Mouse (Mus musculus): Measurements from ENCODE around the gene Eepd1. TPM values are rescaled to one million over a fixed set of nuclear protein-coding genes. Genes with fewer than 3 reads are reported as not detected.
A peak's percentile ranks its signal among the peaks of the same experiment; 100 is the strongest.

Eepd1 gene
- polyA plus RNA-seq, 1 experiment from 2014 or later = 6.9 TPM

DNA sequence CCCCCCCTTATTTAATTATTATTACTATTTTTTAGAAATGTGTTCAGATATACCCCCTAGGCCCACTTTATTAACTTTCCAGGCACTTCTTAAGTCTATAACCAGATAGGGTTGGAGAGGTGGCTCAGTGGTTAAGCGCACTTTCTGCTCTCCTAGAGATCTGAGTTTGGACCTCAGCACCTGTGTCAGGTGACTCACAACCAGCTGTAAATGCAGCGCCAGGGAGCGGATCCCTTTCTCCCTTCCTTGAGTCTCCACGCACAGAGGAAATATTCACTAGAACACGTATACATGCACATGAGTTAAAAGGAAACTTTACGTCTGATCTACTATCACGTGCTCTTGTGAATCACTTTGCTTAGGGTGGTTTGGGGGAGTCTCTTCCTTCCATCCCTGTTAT, 88.7 kb downstream of the Eepd1 start:
- H3K27ac ChIP-seq (replicated peaks; ENCODE audit: low read depth, low read length) = no peak overlapping the region
- DNase-seq (no peak), ATAC-seq (ENCODE audit: low FRiP score, low TSS enrichment) (no peak)
- no peak overlapping the region for H3K9ac ChIP-seq (replicated peaks; ENCODE audit: low read length)
- no peaks in the 10 kb centered on the region for H3K36me3 ChIP-seq (ENCODE audit: control insufficient read depth, insufficient read depth, low read length)
- no peaks in the 10 kb centered on the region for H3K9me3 ChIP-seq (ENCODE audit: control insufficient read depth, low read length)
- no peak overlapping the region for H3K4me3 ChIP-seq (replicated peaks; ENCODE audit: low read depth, low read length)
- no peaks in the 10 kb centered on the region for H3K4me1 ChIP-seq (ENCODE audit: control insufficient read depth, insufficient read depth, low read length)
- no peaks in the 10 kb centered on the region for H3K27me3 ChIP-seq (ENCODE audit: control insufficient read depth, insufficient read depth, low read length)
- no peak overlapping the region for H3K4me2 ChIP-seq (ENCODE audit: low read length)
- 95% methylated on average over 7 of the region's 7 CpGs for WGBS

DNA sequence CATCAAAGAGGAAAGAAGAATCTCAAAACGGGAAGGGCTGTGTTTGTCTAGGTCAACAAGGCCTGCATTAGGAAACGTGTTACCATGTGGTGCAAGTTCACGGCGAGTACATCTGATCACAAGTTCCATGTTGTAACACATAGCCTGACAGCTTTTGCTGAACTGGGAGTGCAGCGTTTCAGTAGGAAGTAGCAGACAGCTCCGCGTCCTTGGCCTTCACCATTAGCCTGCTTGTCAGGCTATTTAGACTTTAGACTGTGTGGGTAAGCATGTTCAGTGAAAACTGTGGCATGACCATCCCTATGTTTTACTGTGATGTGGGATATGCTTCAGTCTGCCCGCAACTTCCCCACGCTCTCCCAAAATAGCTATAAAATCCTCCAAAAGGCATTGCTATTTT, 89.1 kb downstream of the Eepd1 start:
- H3K9ac ChIP-seq (replicated peaks; ENCODE audit: low read length) = no peak overlapping the region
- H3K4me3 ChIP-seq (replicated peaks; ENCODE audit: low read depth, low read length) = no peak overlapping the region
- no peak for DNase-seq
- no peaks in the 10 kb centered on the region for H3K36me3 ChIP-seq (ENCODE audit: control insufficient read depth, insufficient read depth, low read length)
- H3K27ac ChIP-seq (replicated peaks; ENCODE audit: low read depth, low read length) = no peak overlapping the region
- H3K9me3 ChIP-seq (ENCODE audit: control insufficient read depth, low read length) = no peaks in the 10 kb centered on the region
- no peak for ATAC-seq (ENCODE audit: low FRiP score, low TSS enrichment)
- H3K4me1 ChIP-seq (ENCODE audit: control insufficient read depth, insufficient read depth, low read length) = no peaks in the 10 kb centered on the region
- no peak overlapping the region for H3K4me2 ChIP-seq (ENCODE audit: low read length)
- H3K27me3 ChIP-seq (ENCODE audit: control insufficient read depth, insufficient read depth, low read length) = no peaks in the 10 kb centered on the region
- 93% methylated on average over 9 of the region's 9 CpGs for WGBS

DNA sequence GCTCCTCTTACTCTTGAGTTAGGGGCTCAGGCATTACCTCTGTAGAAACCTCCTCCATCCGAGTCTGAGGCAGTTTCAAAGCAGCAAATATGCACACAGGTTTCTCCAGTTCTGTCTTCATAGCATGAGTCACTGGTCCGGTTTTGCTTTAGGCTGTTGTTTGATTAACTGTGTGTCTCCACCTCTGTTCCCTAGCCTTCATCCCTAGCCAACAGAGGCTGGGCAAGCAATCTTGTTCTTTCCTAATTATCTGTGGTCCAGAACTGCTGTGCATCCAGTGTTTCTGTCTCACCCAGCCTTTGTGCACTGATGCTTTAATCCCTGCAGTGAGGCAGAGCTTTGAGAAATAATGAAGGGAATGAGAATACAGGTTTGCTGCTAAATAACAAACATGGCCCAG, 90.0 kb downstream of the Eepd1 start:
- Histone ChIP-seq H3K9ac (replicated peaks; ENCODE audit: low read length) (no peak overlapping the region), H3K27me3 (ENCODE audit: control insufficient read depth, insufficient read depth, low read length) (no peaks in the 10 kb centered on the region), H3K4me3 (replicated peaks; ENCODE audit: low read depth, low read length) (no peak overlapping the region), H3K27ac (replicated peaks; ENCODE audit: low read depth, low read length) (no peak overlapping the region; the same call in 1 of the 2 replicates), H3K4me2 (ENCODE audit: low read length) (no peak overlapping the region), H3K9me3 (ENCODE audit: control insufficient read depth, low read length) (no peaks in the 10 kb centered on the region), H3K36me3 (ENCODE audit: control insufficient read depth, insufficient read depth, low read length) (no peaks in the 10 kb centered on the region), H3K4me1 (ENCODE audit: control insufficient read depth, insufficient read depth, low read length) (no peaks in the 10 kb centered on the region)
- peak; percentile 16 for DNase-seq
- 56% methylated on average over 2 of the region's 2 CpGs for WGBS
- no peak for ATAC-seq (ENCODE audit: low FRiP score, low TSS enrichment)

DNA sequence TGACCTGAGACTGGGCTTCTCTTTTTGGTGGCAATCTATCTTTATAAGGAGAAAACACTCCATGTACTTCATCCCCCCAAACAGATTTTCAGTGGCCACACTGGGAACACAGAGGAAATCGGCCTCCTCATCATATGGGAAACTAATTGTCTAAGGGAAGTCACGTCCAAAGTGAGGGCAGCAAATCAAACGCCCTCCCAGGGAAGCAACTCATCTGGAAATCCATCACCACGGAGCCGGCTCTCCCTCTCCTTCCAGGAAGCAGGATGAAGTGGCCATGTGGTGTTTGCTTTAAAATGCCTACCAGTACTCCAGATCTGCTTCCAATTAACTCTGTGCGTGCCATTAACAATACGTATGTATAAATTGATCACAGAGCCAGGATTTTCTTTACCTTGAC, 92.4 kb downstream of the Eepd1 start:
- Histone ChIP-seq H3K9me3 (ENCODE audit: control insufficient read depth, low read length) (no peaks in the 10 kb centered on the region), H3K4me2 (ENCODE audit: low read length) (no peak overlapping the region), H3K9ac (replicated peaks; ENCODE audit: low read length) (no peak overlapping the region), H3K36me3 (ENCODE audit: control insufficient read depth, insufficient read depth, low read length) (no peaks in the 10 kb centered on the region), H3K4me3 (replicated peaks; ENCODE audit: low read depth, low read length) (no peak overlapping the region), H3K27me3 (ENCODE audit: control insufficient read depth, insufficient read depth, low read length) (no peaks in the 10 kb centered on the region), H3K4me1 (ENCODE audit: control insufficient read depth, insufficient read depth, low read length) (no peaks in the 10 kb centered on the region), H3K27ac (replicated peaks; ENCODE audit: low read depth, low read length) (no peak overlapping the region)
- DNase-seq (no peak), ATAC-seq (ENCODE audit: low FRiP score, low TSS enrichment) (no peak)
- 65% methylated on average over 7 of the region's 7 CpGs for WGBS

DNA sequence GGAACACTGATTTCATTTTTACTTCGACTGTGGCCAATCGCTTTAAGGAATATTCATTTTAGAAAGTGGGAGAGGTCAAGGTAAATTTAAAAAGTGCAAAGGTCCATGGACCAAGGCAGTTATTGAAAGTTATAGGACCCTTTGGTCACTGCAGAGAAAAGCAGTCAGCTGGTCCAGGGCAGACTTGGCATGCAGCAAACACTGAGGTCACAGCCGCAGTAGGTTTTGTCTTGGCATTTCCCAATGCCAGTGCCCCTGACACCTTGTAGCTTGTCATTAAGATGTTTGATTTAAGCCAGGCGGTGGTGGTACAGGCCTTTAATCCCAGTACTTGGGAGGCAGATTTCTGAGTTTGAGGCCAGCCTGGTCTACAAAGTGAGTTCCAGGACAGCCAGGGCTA, 92.8 kb downstream of the Eepd1 start:
- no peaks in the 10 kb centered on the region for H3K27me3 ChIP-seq (ENCODE audit: control insufficient read depth, insufficient read depth, low read length)
- no peaks in the 10 kb centered on the region for H3K4me1 ChIP-seq (ENCODE audit: control insufficient read depth, insufficient read depth, low read length)
- no peaks in the 10 kb centered on the region for H3K36me3 ChIP-seq (ENCODE audit: control insufficient read depth, insufficient read depth, low read length)
- DNase-seq (no peak), ATAC-seq (ENCODE audit: low FRiP score, low TSS enrichment) (no peak)
- H3K27ac ChIP-seq (replicated peaks; ENCODE audit: low read depth, low read length) = no peak overlapping the region
- 86% methylated on average over 4 of the region's 4 CpGs for WGBS
- H3K4me3 ChIP-seq (replicated peaks; ENCODE audit: low read depth, low read length) = no peak overlapping the region
- H3K9ac ChIP-seq (replicated peaks; ENCODE audit: low read length) = no peak overlapping the region
- no peak overlapping the region for H3K4me2 ChIP-seq (ENCODE audit: low read length)
- H3K9me3 ChIP-seq (ENCODE audit: control insufficient read depth, low read length) = no peaks in the 10 kb centered on the region

DNA sequence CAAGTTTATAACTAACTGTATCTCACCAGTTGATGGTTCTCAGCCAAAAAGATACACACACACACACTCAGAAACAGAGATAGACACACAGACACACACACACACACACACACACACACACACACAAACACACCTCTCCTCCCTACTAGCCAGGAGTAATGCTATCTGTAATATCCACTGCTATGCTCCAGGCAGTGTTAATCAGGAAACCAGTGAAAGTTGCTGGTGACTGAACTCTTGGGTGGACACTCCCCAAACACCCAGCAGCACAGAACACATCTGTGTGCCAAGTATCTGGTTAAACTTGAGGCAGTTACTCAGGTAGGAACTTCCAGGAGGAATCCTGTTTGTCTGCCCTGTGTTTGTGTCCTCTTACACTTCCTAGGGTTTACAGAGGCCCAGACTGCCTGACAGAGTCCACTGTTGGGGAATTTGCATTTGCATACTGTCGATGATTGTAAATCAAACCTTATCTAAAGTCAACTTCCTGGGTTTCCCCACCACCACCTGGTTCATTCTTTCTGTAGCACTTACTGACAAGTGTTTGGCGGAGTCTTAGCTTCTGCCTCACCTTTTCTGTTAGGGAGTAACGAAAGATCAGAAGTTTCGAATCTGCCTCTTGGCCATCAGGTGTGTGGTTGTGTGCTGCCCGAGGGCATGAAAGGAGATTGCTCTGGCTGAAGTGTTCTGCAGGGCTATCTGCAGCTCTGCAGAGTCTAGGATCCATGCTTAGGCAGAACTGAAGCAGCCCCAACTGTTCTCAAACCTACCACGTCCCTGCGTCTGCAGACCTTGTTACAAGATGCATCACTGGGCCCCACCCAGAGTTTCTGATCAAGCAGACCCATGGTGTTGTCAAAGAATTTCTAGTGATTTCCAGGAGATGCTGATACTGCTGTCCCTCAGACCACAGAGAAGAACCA, 97.6 kb downstream of the Eepd1 start:
- WGBS = 92% methylated on average over 7 of the region's 7 CpGs
- DNase-seq (no peak), ATAC-seq (ENCODE audit: low FRiP score, low TSS enrichment) (no peak)
- no peak overlapping the region for H3K4me3 ChIP-seq (replicated peaks; ENCODE audit: low read depth, low read length)
- H3K36me3 ChIP-seq (ENCODE audit: control insufficient read depth, insufficient read depth, low read length) = no peaks in the 10 kb centered on the region
- no peak overlapping the region for H3K9ac ChIP-seq (replicated peaks; ENCODE audit: low read length)
- no peak overlapping the region for H3K4me2 ChIP-seq (ENCODE audit: low read length)
- no peaks in the 10 kb centered on the region for H3K9me3 ChIP-seq (ENCODE audit: control insufficient read depth, low read length)
- no peak overlapping the region for H3K27ac ChIP-seq (replicated peaks; ENCODE audit: low read depth, low read length)
- H3K4me1 ChIP-seq (ENCODE audit: control insufficient read depth, insufficient read depth, low read length) = no peaks in the 10 kb centered on the region
- H3K27me3 ChIP-seq (ENCODE audit: control insufficient read depth, insufficient read depth, low read length) = no peaks in the 10 kb centered on the region

DNA sequence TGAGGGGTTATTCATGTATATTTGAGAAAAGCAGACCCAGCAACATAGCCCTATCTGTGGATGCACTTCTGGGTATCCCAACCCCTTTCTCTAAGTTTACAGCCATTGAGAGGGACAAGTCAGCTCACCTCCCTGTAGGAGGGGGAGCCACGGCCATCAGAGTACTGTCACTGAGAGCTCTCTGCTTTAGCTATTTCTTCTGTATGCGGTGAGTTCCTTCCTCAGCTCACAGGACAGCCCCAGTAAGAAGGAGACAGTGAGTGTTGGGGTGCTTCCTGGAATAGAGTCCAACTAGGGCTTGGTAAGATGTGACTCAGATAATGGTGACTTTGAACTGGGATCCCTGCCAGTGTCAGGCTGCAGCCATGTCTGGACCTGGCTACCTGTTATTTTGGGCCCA, 102.3 kb downstream of the Eepd1 start:
- no peak for ATAC-seq (ENCODE audit: low FRiP score, low TSS enrichment)
- WGBS = 80% methylated on average over 2 of the region's 2 CpGs
- no peak for DNase-seq

DNA sequence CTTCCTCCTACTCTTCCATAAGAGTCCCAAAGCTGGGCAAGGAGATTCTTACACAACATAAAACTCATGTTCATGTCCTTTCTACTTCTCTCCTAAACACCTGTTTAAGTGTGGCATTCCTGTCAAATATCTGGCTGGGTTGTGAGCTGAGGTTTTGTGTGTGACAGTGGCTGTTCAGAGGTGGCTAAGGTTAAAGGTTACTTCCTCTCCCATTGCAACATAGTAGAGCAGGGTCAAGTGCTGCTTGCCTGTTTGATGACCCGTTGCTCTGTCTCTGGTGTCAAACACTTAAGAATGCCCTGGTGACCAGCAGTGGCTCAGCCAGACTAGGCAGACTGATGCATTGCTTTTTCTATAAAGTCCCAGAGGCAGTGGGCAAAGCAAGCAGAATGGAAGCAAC, 104.3 kb downstream of the Eepd1 start:
- 77% methylated on average over 1 of the region's 1 CpGs for WGBS
- no peak overlapping the region for H3K9ac ChIP-seq (replicated peaks; ENCODE audit: low read length)
- H3K4me2 ChIP-seq (ENCODE audit: low read length) = no peak overlapping the region
- no peaks in the 10 kb centered on the region for H3K4me1 ChIP-seq (ENCODE audit: control insufficient read depth, insufficient read depth, low read length)
- no peak overlapping the region for H3K27ac ChIP-seq (replicated peaks; ENCODE audit: low read depth, low read length)
- H3K9me3 ChIP-seq (ENCODE audit: control insufficient read depth, low read length) = no peaks in the 10 kb centered on the region
- H3K4me3 ChIP-seq (replicated peaks; ENCODE audit: low read depth, low read length) = no peak overlapping the region
- ATAC-seq (ENCODE audit: low FRiP score, low TSS enrichment) = no peak
- no peaks in the 10 kb centered on the region for H3K36me3 ChIP-seq (ENCODE audit: control insufficient read depth, insufficient read depth, low read length)
- H3K27me3 ChIP-seq (ENCODE audit: control insufficient read depth, insufficient read depth, low read length) = no peaks in the 10 kb centered on the region
- no peak for DNase-seq

More for the DNA sequence above, 102.3 kb downstream of the Eepd1 start:
- Histone ChIP-seq H3K9ac (replicated peaks; ENCODE audit: low read length) (no peak overlapping the region), H3K9me3 (ENCODE audit: control insufficient read depth, low read length) (no peaks in the 10 kb centered on the region), H3K27me3 (ENCODE audit: control insufficient read depth, insufficient read depth, low read length) (no peaks in the 10 kb centered on the region), H3K4me3 (replicated peaks; ENCODE audit: low read depth, low read length) (no peak overlapping the region), H3K4me1 (ENCODE audit: control insufficient read depth, insufficient read depth, low read length) (no peaks in the 10 kb centered on the region), H3K27ac (replicated peaks; ENCODE audit: low read depth, low read length) (no peak overlapping the region), H3K4me2 (ENCODE audit: low read length) (no peak overlapping the region), H3K36me3 (ENCODE audit: control insufficient read depth, insufficient read depth, low read length) (no peaks in the 10 kb centered on the region)

DNA sequence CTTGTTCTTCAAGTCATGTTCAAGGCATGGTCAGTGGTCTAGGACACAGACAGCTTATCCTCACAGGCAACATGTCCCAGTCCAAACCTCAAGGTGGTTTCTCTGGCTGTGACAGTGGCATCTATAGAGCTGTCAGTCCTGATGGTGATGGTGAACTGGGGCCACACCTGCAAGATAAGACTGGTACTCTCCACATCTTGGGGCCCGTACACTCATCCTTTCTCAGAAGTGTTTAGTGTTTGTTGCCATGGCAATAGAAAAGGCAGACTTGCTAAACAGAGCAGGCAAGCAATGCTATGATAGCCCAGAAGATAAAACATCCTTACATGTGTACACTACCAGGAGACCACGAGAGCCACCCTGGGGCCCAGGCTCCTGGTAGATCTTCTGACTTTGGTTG, 107.2 kb downstream of the Eepd1 start:
- DNase-seq = no peak
- H3K36me3 ChIP-seq (ENCODE audit: control insufficient read depth, insufficient read depth, low read length) = no peaks in the 10 kb centered on the region
- no peak for ATAC-seq (ENCODE audit: low FRiP score, low TSS enrichment)
- H3K9ac ChIP-seq (replicated peaks; ENCODE audit: low read length) = no peak overlapping the region
- no peak overlapping the region for H3K4me2 ChIP-seq (ENCODE audit: low read length)
- no peaks in the 10 kb centered on the region for H3K27me3 ChIP-seq (ENCODE audit: control insufficient read depth, insufficient read depth, low read length)
- no peaks in the 10 kb centered on the region for H3K4me1 ChIP-seq (ENCODE audit: control insufficient read depth, insufficient read depth, low read length)
- WGBS = 92% methylated on average over 2 of the region's 2 CpGs
- no peaks in the 10 kb centered on the region for H3K9me3 ChIP-seq (ENCODE audit: control insufficient read depth, low read length)
- no peak overlapping the region for H3K4me3 ChIP-seq (replicated peaks; ENCODE audit: low read depth, low read length)
- no peak overlapping the region for H3K27ac ChIP-seq (replicated peaks; ENCODE audit: low read depth, low read length)
